Mouse (Mus musculus) lung, postnatal 0 days (tissue): Measurements from ENCODE around the gene Acy3. TPM values are rescaled to one million over a fixed set of nuclear protein-coding genes. Genes with fewer than 3 reads are reported as not detected.
"Not testable (repeated sequence)": the region's sequence is repeated elsewhere in the genome, so short reads cannot be mapped to it uniquely, and the experiment has no call there.

Experiments used
- ATAC-seq: fragments of 200-750 bp; cut with Nextera tagmentation; 2 replicates; pipeline ENCODE4 v1.8.0; 2017; ENCODE audit warnings: moderate library complexity
- DNase-seq: peaks from one replicate; pipeline ENCODE4 v3.0.0-alpha.2; 2016; ENCODE audit warnings: low spot score
- H3K27ac ChIP-seq: fragments of 300-500 bp; sonication (generic); 2 replicates; pipeline ENCODE4 v1.5.1; 2014; ENCODE audit warnings: antibody characterized with exemption, mild to moderate bottlenecking, low read length, mixed read lengths
- H3K27me3 ChIP-seq: fragments of 300-500 bp; sonication (generic); replicated peaks from 2 replicates; pipeline ENCODE4 v1.6.1; 2014; ENCODE audit warnings: low read length, mixed read lengths; ENCODE audit not compliant: insufficient read depth
- H3K36me3 ChIP-seq: fragments of 300-500 bp; sonication (generic); 2 replicates; pipeline ENCODE4 v1.6.1; 2014; ENCODE audit warnings: low read length, mixed read lengths; ENCODE audit not compliant: insufficient read depth
- H3K4me1 ChIP-seq: fragments of 300-500 bp; sonication (generic); 2 replicates; pipeline ENCODE4 v1.6.1; 2014; ENCODE audit warnings: antibody characterized with exemption, low read depth, low read length, mixed read lengths; ENCODE audit not compliant: insufficient read depth
- H3K4me2 ChIP-seq: fragments of 300-500 bp; sonication (generic); replicated peaks from 2 replicates; pipeline ENCODE4 v1.6.1; 2014; ENCODE audit warnings: low read depth, mild to moderate bottlenecking, low read length, moderate library complexity, mixed read lengths
- H3K4me3 ChIP-seq: fragments of 300-500 bp; sonication (generic); 2 replicates; pipeline ENCODE4 v1.5.1; 2014; ENCODE audit warnings: low read depth, low read length
- H3K9ac ChIP-seq: fragments of 300-500 bp; sonication (generic); replicated peaks from 2 replicates; pipeline ENCODE4 v1.6.1; 2014; ENCODE audit warnings: low read depth, mild to moderate bottlenecking
- H3K9me3 ChIP-seq: fragments of 300-500 bp; sonication (generic); 2 replicates; pipeline ENCODE4 v1.6.1; 2016; ENCODE audit warnings: low read length, mixed read lengths
- CTCF ChIP-seq: IDR thresholded peaks from 2 replicates; pipeline ENCODE4 v1.5.1; 2016; ENCODE audit warnings: antibody characterized with exemption, mild to moderate bottlenecking
- EP300 ChIP-seq: IDR thresholded peaks from 2 replicates; pipeline ENCODE4 v1.6.1; 2016; ENCODE audit warnings: antibody characterized with exemption, mild to moderate bottlenecking, control low read depth
- WGBS: fragments of 180-500 bp; shearing (Covaris S2); extraction: QIAGEN DNeasy Blood & Tissue Kit; methylation state at CpG from one replicate; pipeline ENCODE4 v1.1.7; 2014; 5-methylcytosine and 5-hydroxymethylcytosine counted together
- polyA plus RNA-seq: library from polyadenylated mRNA; unstranded; fragments of >200 nt; fragmentation: Nextera tagmentation; extraction: Ambion mirVana; gene quantifications from 2 replicates; pipeline ENCODE4 v1.2.1, GENCODE M21; 2015

The Acy3 gene
- polyA plus RNA-seq, 1 experiment from 2014 or later, result 15.7 TPM

DNA sequence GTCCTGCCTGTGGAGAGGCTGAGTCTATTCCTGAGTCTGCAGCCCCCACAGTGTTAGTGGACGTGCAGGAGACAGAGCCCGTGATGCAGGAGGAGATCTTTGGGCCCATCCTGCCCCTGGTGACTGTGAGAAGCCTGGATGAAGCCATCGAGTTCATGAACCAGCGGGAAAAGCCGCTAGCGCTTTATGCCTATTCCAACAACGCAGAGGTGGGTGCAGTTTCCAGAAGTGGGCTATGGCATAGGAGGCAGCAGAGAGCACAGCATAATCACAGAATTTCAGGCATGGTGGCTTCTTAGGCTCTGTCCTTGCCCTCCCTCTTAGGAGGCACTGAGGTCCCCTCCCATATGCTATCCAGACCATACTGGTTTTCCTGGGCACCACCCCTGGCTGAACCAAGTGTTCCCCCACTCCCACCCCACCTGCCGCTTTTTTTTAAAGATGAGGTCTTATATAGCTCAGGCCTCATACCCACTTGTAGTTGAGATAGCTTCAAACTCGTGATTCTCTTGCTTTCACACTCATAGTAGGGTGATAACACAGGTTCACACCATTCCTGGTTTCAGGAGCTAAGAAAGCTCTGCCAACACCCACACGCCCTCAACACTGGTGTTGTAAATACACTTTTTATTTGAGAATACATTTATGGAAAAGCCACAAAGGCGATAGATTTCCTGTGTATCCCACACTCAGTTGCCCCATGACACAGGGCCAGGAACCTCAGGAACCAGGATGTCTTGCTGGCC lies 19.9 kb upstream of the Acy3 start:
- TF ChIP-seq EP300 (no peak), CTCF (peak; percentile 50)
- H3K27me3 ChIP-seq, result no peaks in the 10 kb centered on the region
- ATAC-seq (no peak), DNase-seq (no peak)
- WGBS, result 62% methylated on average over 11 of the region's 11 CpGs
- no peaks in the 10 kb centered on the region for H3K9me3 ChIP-seq
- H3K4me1 ChIP-seq, result no peaks in the 10 kb centered on the region
- no peak overlapping the region for H3K4me3 ChIP-seq
- H3K9ac ChIP-seq, result no peak overlapping the region
- H3K4me2 ChIP-seq, result no peak overlapping the region
- H3K36me3 ChIP-seq, result no peaks in the 10 kb centered on the region
- no peak overlapping the region for H3K27ac ChIP-seq

DNA sequence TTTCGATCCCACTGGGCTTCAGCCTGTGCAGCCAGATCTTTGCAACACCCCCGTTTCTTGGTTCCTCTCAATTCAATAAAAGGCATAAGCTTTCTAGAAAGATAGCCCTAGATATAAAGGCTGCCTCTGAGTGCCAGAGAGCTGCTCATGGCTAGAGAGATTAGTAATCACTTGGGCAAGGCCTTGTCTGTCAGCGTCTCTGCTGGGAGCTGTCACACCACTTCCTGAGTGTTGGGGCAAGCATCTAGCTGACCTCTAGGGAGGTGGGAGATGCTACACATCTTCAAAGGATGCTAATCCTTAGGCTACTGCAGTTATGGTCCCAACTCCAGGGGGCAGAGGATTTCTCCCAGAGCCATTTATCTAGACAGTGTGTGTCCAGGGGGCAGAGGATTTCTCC lies 19.1 kb upstream of the Acy3 start:
- H3K4me2 ChIP-seq, result no peak overlapping the region
- no peak for ATAC-seq
- no peak for DNase-seq
- no peaks in the 10 kb centered on the region for H3K27me3 ChIP-seq
- no peak overlapping the region for H3K9ac ChIP-seq
- 46% methylated on average over 3 of the region's 3 CpGs for WGBS
- no peaks in the 10 kb centered on the region for H3K4me1 ChIP-seq
- TF ChIP-seq EP300 (no peak), CTCF (no peak)
- H3K9me3 ChIP-seq, result no peaks in the 10 kb centered on the region
- no peaks in the 10 kb centered on the region for H3K36me3 ChIP-seq
- no peak overlapping the region for H3K27ac ChIP-seq
- no peak overlapping the region for H3K4me3 ChIP-seq

DNA sequence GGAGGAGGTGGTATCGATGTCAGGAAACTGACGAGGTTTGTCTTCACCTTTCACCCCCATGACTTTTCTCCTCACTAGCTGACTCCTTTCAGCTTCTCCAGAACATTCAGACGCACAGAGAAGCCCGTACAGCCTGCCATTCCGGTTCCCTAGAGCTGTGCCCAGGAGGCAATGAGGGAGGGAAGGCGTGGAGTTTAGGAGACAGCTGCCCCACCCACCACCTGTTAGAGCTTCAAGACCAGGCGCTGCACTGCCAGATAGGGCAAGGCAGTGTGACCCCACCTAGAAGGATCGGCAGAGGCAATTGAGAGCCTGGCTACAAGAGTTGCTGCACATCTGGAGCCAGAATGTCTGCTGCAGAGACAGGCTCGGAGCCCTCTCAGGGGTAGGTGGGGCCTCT lies 14.1 kb upstream of the Acy3 start, which contains the start of gene Aldh3b2:
TSS of gene Aldh3b2 (plus strand) at position 100 of the 400 bp plus-strand sequence.
- peak; percentile 62 for DNase-seq
- peak; percentile 72 for ATAC-seq
- H3K4me1 ChIP-seq, result no peaks in the 10 kb centered on the region
- H3K27ac ChIP-seq, result no peak within 1 kb of the TSS
- H3K27me3 ChIP-seq, result no peaks in the 10 kb centered on the region
- H3K4me2 ChIP-seq, result no peak within 1 kb of the TSS
- H3K9ac ChIP-seq, result no peak within 1 kb of the TSS
- no peak within 1 kb of the TSS for H3K4me3 ChIP-seq
- no peaks in the 10 kb centered on the region for H3K36me3 ChIP-seq
- TF ChIP-seq EP300 (no peak), CTCF (no peak)
- H3K9me3 ChIP-seq, result no peaks in the 10 kb centered on the region
- 33% methylated on average over 9 of the region's 9 CpGs for WGBS

DNA sequence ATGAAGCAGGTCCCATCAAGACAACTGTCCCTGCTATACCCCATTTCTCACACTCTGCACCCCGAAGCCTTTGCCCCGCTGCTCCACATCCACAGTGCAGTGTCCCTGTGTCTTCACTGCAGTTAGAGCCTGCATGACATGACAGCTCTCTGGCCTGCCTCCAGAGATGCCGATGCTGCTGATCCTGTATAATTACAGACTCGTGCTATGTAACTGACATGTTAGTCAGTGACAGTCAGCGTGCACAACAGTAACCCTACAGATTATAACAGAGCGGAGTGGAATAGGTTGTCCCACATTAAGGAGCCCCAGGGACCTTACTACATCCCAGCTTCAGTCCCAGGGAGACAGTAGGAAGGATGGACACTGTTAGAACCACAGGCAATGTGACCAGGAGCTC lies 11.8 kb upstream of the Acy3 start:
- WGBS, result 73% methylated on average over 6 of the region's 6 CpGs
- not testable (repeated sequence) for H3K9ac ChIP-seq

DNA sequence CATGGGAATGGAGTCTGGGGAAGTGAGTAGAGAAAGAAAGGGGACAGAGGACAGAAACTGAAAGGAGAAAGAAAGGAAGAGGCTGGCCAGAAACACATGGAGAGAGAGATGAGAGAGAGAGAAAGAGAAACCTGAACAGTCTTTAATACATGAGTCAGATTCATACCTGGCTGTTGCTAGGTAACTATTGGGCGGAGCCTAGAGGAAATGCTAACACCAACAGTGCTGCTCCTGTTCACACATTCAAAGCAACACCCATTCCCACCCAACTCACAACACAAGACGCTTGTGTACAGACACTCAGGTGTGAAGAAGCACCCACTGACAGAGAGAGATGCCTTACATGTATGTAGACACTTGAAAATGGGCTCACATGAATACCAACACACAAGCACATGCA lies 10.5 kb upstream of the Acy3 start:
- Histone ChIP-seq H3K4me2 (no peak overlapping the region), H3K9ac (no peak overlapping the region), H3K9me3 (no peaks in the 10 kb centered on the region), H3K27me3 (no peaks in the 10 kb centered on the region), H3K36me3 (no peaks in the 10 kb centered on the region), H3K4me3 (no peak overlapping the region), H3K27ac (no peak overlapping the region), H3K4me1 (no peaks in the 10 kb centered on the region)
- 49% methylated on average over 2 of the region's 2 CpGs for WGBS
- DNase-seq, result peak; percentile 37
- no peak for ATAC-seq
- TF ChIP-seq CTCF (no peak), EP300 (no peak)

More for the DNA sequence above, 11.8 kb upstream of the Acy3 start:
- H3K4me1 ChIP-seq, H3K9me3 ChIP-seq, H3K4me3 ChIP-seq, H3K36me3 ChIP-seq, H3K4me2 ChIP-seq, DNase-seq, H3K27me3 ChIP-seq, H3K27ac ChIP-seq, ATAC-seq: not testable (repeated sequence)

DNA sequence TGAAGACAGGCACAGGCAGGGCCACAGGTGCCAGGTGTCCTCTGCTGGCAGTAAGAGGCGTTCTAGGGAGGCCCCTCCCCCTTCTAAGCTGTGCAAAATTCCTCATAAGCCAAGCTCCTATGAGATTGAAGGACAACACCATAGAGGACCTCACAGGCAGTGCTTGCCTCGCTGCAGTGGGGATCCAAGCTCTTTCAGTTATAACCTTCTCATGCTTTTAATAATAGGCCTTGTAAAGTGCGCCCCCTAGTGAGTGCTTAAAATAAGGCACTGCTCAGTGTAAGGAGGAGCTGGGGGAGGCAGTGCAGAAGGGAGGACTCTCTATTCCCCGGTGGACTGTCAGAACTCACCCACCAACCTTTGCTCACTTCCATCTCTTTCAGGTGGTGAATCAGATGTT lies 6.1 kb upstream of the Acy3 start:
- no peaks in the 10 kb centered on the region for H3K27me3 ChIP-seq
- DNase-seq (peak; percentile 90), ATAC-seq (peak; percentile 72)
- no peaks in the 10 kb centered on the region for H3K9me3 ChIP-seq
- 5% methylated on average over 4 of the region's 4 CpGs for WGBS
- no peaks in the 10 kb centered on the region for H3K36me3 ChIP-seq
- H3K4me2 ChIP-seq, result no peak overlapping the region
- no peak overlapping the region for H3K9ac ChIP-seq
- no peak overlapping the region for H3K27ac ChIP-seq
- no peaks in the 10 kb centered on the region for H3K4me1 ChIP-seq
- TF ChIP-seq CTCF (peak; percentile 92), EP300 (no peak)
- no peak overlapping the region for H3K4me3 ChIP-seq
